Mouse (Mus musculus): ENCODE results near the gene Ppp4r3a.
A peak's percentile ranks its signal among the peaks of the same experiment; 100 is the strongest.
"Not testable (repeated sequence)": the region's sequence is repeated elsewhere in the genome, so short reads cannot be mapped to it uniquely, and the experiment has no call there.

The Ppp4r3a gene

GRCm38 (mm10) chr12:101083076-101083838, at the start of gene Ppp4r3a:
Gene Ppp4r3a (minus strand): TSS chr12:101083702.
- peak; percentile 96 to 97 for DNase-seq

- DNase-seq: no peak
These were observed 39.5 kb upstream of the Ppp4r3a start for GRCm38 (mm10) chr12:101123013-101123412.

GRCm38 (mm10) chr12:101122066-101122465, 38.6 kb upstream of the Ppp4r3a start:
- not testable (repeated sequence) for DNase-seq

- not testable (repeated sequence) for DNase-seq
These were observed 26.5 kb upstream of the Ppp4r3a start for GRCm38 (mm10) chr12:101109794-101110585.

DNA sequence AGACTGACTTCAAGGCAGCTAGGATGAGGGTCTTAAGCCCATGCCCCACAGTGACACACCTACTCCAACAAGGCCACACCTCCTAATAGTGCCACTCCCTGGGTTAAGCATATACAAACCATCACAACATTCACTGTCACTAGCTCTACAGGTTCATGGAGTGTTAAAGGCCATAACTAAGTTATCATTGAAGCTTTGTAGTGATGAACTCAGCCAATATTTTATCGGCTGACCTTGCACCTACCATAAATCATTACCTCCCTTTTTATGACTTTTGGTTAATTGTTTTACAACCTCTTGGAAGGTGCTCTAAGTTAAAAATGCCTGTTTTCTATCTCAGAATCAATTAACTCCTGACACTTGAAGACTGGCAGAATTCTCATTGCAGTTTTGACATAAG, 24.2 kb upstream of the Ppp4r3a start:
- DNase-seq: no peak

- DNase-seq: no peak
These were observed 22.1 kb upstream of the Ppp4r3a start for GRCm38 (mm10) chr12:101105571-101105970.

GRCm38 (mm10) chr12:101102648-101103047, 19.1 kb upstream of the Ppp4r3a start:
- DNase-seq: peak; percentile 17 to 39

GRCm38 (mm10) chr12:101093678-101094077, 10.2 kb upstream of the Ppp4r3a start:
- not testable (repeated sequence) for DNase-seq

GRCm38 (mm10) chr12:101089955-101090354, 6.5 kb upstream of the Ppp4r3a start:
- DNase-seq: no peak

GRCm38 (mm10) chr12:101087406-101087805, 3.9 kb upstream of the Ppp4r3a start:
- no peak for DNase-seq

DNA sequence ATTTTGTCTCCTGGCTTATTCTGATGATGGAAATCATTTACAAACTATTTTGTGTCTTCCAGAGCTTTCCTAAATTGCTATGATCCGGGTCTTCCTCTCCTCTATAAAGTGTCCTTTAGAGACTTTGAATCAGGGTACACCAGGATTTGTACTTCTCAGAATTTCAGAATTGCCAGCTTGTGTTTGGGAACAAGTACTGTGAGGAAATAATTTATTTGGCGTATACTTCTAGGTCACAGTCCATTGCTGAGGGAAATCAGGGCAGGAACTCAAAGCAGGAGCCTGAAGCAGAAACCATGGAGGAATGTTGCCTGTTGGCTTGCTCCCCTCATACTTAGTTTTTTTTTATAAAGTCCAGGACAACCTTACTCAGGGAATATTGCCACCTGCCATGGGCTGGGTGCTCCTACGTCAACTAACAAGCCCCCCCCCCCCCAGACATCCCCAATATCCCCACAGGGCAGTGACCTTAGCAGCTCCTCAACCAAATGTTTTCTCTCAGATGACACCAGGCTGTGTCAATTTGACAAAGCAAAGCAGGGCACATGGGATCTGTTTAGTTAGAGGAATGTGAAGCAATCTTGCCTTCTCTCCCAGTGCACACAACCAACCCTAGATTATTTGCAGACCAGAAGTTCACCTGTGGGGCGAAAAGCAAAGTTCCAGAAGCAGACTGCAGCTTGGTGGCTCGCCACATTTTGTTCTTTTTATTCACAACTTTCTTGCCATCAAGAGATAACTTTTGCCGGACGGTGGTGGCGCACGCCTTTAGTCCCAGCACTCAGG, 1.6 kb upstream of the Ppp4r3a start:
- no peak for DNase-seq

DNA sequence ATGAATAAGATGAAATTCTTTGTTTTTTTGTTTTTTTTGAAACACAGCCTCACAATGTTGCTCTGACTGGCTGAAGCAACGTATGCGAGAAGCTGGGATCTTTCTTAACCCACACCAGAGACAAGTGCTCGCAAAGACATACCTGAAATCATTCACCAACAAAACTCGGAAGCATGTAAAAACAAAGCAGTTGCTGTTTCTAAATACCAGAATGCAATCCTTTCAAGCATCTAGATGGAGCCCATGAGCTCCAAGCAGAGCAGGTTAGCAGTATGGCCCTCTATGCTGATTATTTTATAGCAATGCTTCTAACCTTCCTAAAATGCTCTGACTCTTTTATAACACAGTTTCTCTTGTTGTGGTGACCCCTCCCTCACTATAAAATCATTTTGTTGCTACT, 735 bp upstream of the Ppp4r3a start:
- DNase-seq: no peak

DNA sequence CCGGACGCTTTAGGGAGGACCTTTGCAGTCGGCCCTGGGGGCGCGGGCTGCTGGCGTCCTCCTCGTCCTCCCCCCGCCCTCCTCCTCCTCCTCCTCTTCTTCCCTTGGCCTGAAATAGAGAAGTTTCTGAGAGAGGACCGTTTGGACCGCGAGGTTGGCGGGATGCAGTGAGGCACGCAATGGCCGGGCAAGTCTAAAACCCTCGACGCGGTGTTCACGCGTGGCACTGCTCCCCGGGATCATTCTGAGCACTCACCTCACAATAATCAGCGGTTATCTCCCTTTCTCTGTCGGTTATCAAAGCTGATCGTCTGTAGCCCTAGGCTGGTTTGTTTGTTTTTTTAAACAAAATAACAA, 315 bp upstream of the Ppp4r3a start:
- DNase-seq: no peak

GRCm38 (mm10) chr12:101082296-101083075, 1.0 kb downstream of the Ppp4r3a start:
- peak; percentile 42 to 43 for DNase-seq

- DNase-seq: no peak
These were observed 5.5 kb downstream of the Ppp4r3a start for GRCm38 (mm10) chr12:101077955-101078354.

DNA sequence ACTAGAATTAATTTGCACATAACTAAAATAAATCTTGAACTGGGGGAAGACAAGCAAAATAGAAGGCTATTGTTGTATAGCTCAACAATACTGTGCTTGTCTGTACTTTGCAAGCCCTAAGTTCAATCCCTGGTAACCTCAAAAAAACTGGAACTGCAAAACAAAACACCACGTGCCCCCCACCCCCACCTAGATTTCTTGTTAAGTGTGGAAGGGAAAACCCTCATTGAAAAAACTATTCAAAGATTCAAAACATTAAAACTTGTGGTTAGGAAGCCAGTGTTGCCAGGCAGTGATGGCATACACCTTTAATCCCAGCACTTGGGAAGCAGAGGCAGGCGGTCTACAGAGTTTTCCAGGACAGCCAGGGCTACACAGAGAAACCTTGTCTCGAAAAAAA, 8.1 kb downstream of the Ppp4r3a start:
- DNase-seq: no peak

DNA sequence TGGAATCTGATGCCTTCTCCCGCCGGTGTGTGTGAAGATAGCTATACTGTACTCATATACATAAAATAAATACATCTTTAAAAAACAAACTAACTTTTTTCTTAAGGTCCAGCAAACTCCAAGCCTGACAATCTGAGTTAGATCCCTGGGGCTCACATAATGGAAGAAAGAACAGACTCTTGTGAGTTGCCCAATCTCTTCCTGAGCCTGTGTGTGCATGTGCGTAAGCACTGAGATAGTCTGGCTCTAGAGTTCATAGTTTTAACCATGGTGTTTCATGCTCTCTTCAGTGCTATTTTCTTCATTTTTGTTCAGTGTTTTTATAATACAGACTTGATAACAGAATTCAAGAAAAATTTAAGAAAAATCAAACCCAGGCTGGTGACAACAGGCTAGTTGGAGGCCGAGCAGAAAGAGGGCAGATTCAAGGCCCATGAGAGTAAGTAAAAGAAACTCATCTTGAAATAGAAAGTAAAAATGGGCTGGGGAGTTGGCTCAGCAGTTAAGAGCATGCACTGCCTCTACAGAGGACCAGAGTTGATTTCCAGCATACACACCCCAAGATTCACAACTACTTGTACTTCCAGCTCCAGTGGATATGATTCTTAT, 8.6 kb downstream of the Ppp4r3a start:
- peak in 1 of 2 experiments; percentile 5 for DNase-seq

- no peak for DNase-seq
These were observed 13.7 kb downstream of the Ppp4r3a start for GRCm38 (mm10) chr12:101069813-101070212.

DNA sequence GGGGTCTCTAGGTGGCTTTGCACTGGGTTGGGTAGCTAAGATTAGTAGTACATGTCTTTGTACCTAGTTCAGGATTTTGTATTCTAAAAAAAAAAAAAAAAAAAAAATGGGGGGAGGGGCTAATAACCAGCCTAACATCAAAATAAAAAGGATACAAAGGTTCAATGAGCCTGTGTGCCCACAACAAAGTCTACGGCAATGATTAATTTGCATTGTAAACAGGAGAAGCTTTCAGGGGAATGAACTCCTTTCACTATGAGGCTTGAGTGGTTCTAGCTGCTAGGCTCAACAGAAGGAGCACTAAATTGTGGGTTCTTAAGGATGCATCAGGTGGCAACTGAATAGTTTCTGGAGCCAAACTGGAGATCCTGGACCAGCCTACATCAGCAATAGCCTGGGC, 17.2 kb downstream of the Ppp4r3a start:
- no peak for DNase-seq

DNA sequence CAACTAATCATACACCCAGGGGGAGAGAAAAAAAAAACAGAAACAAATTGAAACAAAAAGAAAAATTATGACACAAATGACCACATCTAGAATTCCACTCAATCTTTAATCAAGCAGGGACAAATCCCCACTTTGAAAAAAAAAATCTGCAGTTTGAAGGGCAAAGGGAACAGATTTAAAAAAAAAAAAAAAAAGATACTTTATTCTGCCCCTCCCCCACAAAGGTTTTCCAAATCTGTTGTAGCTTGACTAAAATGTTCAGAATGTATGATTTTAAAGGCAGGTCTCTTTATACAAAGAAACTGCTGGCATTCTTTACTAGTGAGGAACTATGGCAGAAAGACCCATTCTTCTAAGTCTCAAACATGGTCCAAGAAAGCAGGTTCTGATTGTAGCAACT, 43.5 kb downstream of the Ppp4r3a start:
- no peak for DNase-seq

- DNase-seq: peak; percentile 84 to 87
These were observed 54.4 kb downstream of the Ppp4r3a start, which contains the start of gene Ccdc88c for GRCm38 (mm10) chr12:101028954-101029731. Gene Ccdc88c (minus strand): TSS chr12:101029056.
